Mouse (Mus musculus) testis, postnatal 14 days (tissue): ENCODE measurements around the gene Proser3.

Source experiments
- DNase-seq: peaks from one replicate; pipeline ENCODE4 v3.0.0; 2021; ENCODE audit warnings: low spot score

The Proser3 gene

GRCm38 (mm10) chr7:30490251-30490956 lies 61.7 kb downstream of the Proser3 start:
- peak; percentile 48 for DNase-seq
